9 mouse cellular contexts compared by ENCODE assay signal in genomic region chr5:124528351-124528750, GRCm38 (mm10). TPM values are rescaled to one million over a fixed set of nuclear protein-coding genes. Genes with fewer than 3 reads are reported as not detected.
DNase-seq lines count a peak whose midpoint lies in the region; ATAC-seq and TF ChIP-seq lines count a peak whose summit lies in the region.
"Had no signal": no experiment of that assay in that cellular context is flagged by ENCODE, and none has a peak within 500 bp of the region (broad histone marks: within the 10 kb centered on the region; RNA-seq: fewer than 3 reads in every experiment).

No protein-coding gene starts in this region.

- no peaks in the 10 kb centered on the region for H3K9me3 ChIP-seq in forebrain, embryonic 11.5 days (ENCODE audit: control insufficient read depth, low read length)
- H3K9me3 ChIP-seq in forebrain, embryonic 16.5 days (ENCODE audit: control insufficient read depth, low read length) = no peaks in the 10 kb centered on the region
- H3K9me3 ChIP-seq in lung, embryonic 15.5 days = no peaks in the 10 kb centered on the region
- H3K9me3 ChIP-seq in limb, embryonic 11.5 days (ENCODE audit: control insufficient read depth, low read length) = no peaks in the 10 kb centered on the region

- no peak overlapping the region for H3K4me3 ChIP-seq in forebrain, embryonic 11.5 days (ENCODE audit: low read depth, low read length)
- no peak overlapping the region for H3K4me3 ChIP-seq in forebrain, embryonic 16.5 days (replicated peaks; ENCODE audit: low read length)
- H3K4me3 ChIP-seq in lung, embryonic 15.5 days = peak overlapping the region; percentile 78; the same call in 1 of the 2 replicates
- H3K4me3 ChIP-seq in limb, embryonic 11.5 days (ENCODE audit: low read depth, low read length) = peak overlapping the region; percentile 84; the same call in 1 of the 2 replicates
- H3K4me3 ChIP-seq in small intestine, adult 2 months (ENCODE audit: low read depth, low read length) = no peak overlapping the region

- no peak for ATAC-seq in forebrain, embryonic 11.5 days (replicated peaks; ENCODE audit: low FRiP score)
- ATAC-seq in forebrain, embryonic 16.5 days = no peak
- ATAC-seq in lung, embryonic 15.5 days (ENCODE audit: borderline replicate concordance, extremely low read depth, low FRiP score, low TSS enrichment) = no peak
- no peak for ATAC-seq in limb, embryonic 11.5 days (ENCODE audit: insufficient number of reproducible peaks, low FRiP score, low TSS enrichment, low read depth)

- TF ChIP-seq POLR2A in small intestine, adult 2 months (IDR thresholded peaks at IDR 0.05; ENCODE audit: low read depth, low read length) = no peak

- H3K4me2 ChIP-seq in forebrain, embryonic 11.5 days (ENCODE audit: low read depth, low read length, severe bottlenecking) = 0 out of 2 replicates have a peak overlapping the region, but pooled peaks have one; percentile 54
- H3K4me2 ChIP-seq in forebrain, embryonic 16.5 days (ENCODE audit: low read length) = no peak overlapping the region; the same call in 1 of the 2 replicates
- H3K4me2 ChIP-seq in lung, embryonic 15.5 days = peak overlapping the region; percentile 88
- H3K4me2 ChIP-seq in limb, embryonic 11.5 days (ENCODE audit: low read depth, severe bottlenecking) = peak overlapping the region; percentile 72

- no peaks in the 10 kb centered on the region for H3K36me3 ChIP-seq in forebrain, embryonic 11.5 days (ENCODE audit: control insufficient read depth, insufficient read depth, low read length)
- H3K36me3 ChIP-seq in forebrain, embryonic 16.5 days (ENCODE audit: control insufficient read depth, insufficient read depth) = no peaks in the 10 kb centered on the region
- H3K36me3 ChIP-seq in lung, embryonic 15.5 days = no peaks in the 10 kb centered on the region
- H3K36me3 ChIP-seq in limb, embryonic 11.5 days (ENCODE audit: control insufficient read depth, insufficient read depth, low read length) = no peaks in the 10 kb centered on the region; the same call in 1 of the 2 replicates
- H3K36me3 ChIP-seq in small intestine, adult 2 months (ENCODE audit: control insufficient read depth, insufficient read depth, low read length) = no peaks in the 10 kb centered on the region

- WGBS in forebrain, embryonic 11.5 days = 80% methylated on average over 4 of the region's 4 CpGs
- WGBS in forebrain, embryonic 16.5 days = 66% methylated on average over 4 of the region's 4 CpGs
- 55% methylated on average over 4 of the region's 4 CpGs for WGBS in lung, embryonic 15.5 days
- 62% methylated on average over 4 of the region's 4 CpGs for WGBS in limb, embryonic 11.5 days
- WGBS in small intestine, adult 2 months = 73% methylated on average over 4 of the region's 4 CpGs

- H3K27ac ChIP-seq in forebrain, embryonic 11.5 days (ENCODE audit: low read depth, low read length) = no peak overlapping the region
- no peak overlapping the region for H3K27ac ChIP-seq in forebrain, embryonic 16.5 days (ENCODE audit: low read length)
- 0 out of 2 replicates have a peak overlapping the region, but pooled peaks have one; percentile 59 for H3K27ac ChIP-seq in lung, embryonic 15.5 days
- H3K27ac ChIP-seq in limb, embryonic 11.5 days (replicated peaks; ENCODE audit: low read depth, low read length) = no peak overlapping the region
- peak overlapping the region; percentile 55; the same call in 1 of the 2 replicates for H3K27ac ChIP-seq in small intestine, adult 2 months (ENCODE audit: insufficient read depth, low read depth, low read length)

- intact Hi-C loops in gastrocnemius, postnatal 14 days (cut with DNase I; ENCODE audit: low total_unique reads) = no loop called here

- no peaks in the 10 kb centered on the region for H3K27me3 ChIP-seq in forebrain, embryonic 11.5 days (ENCODE audit: control insufficient read depth, insufficient read depth, low read length)
- no peaks in the 10 kb centered on the region for H3K27me3 ChIP-seq in forebrain, embryonic 16.5 days (replicated peaks; ENCODE audit: control insufficient read depth, insufficient read depth, low read length)
- H3K27me3 ChIP-seq in lung, embryonic 15.5 days = no peaks in the 10 kb centered on the region
- H3K27me3 ChIP-seq in limb, embryonic 11.5 days (ENCODE audit: control insufficient read depth, insufficient read depth, low read length) = no peaks in the 10 kb centered on the region
- H3K27me3 ChIP-seq in small intestine, adult 2 months (ENCODE audit: control insufficient read depth, insufficient read depth, low read length) = no peaks in the 10 kb centered on the region

- H3K9ac ChIP-seq in forebrain, embryonic 11.5 days (ENCODE audit: low read length) = peak overlapping the region; percentile 27
- H3K9ac ChIP-seq in forebrain, embryonic 16.5 days (replicated peaks; ENCODE audit: low read depth, low read length) = no peak overlapping the region
- no peak overlapping the region for H3K9ac ChIP-seq in lung, embryonic 15.5 days
- 0 out of 2 replicates have a peak overlapping the region, but pooled peaks have one; percentile 49 for H3K9ac ChIP-seq in limb, embryonic 11.5 days (ENCODE audit: low read length)

- H3K4me1 ChIP-seq in forebrain, embryonic 11.5 days (replicated peaks; ENCODE audit: control insufficient read depth, insufficient read depth, low read length) = peaks cover 16% of the 10 kb centered on the region
- peaks cover 31% of the 10 kb centered on the region for H3K4me1 ChIP-seq in forebrain, embryonic 16.5 days (replicated peaks; ENCODE audit: control insufficient read depth, insufficient read depth, low read length)
- H3K4me1 ChIP-seq in lung, embryonic 15.5 days = peaks cover 42% of the 10 kb centered on the region
- peaks cover 25% of the 10 kb centered on the region for H3K4me1 ChIP-seq in limb, embryonic 11.5 days (ENCODE audit: control insufficient read depth, insufficient read depth, low read length)
- peaks cover 8% of the 10 kb centered on the region for H3K4me1 ChIP-seq in small intestine, adult 2 months (ENCODE audit: control insufficient read depth, insufficient read depth, insufficient read length, low read length)

- DNase-seq in forebrain, embryonic 11.5 days (ENCODE audit: low spot score) = no peak
- DNase-seq in lung, postnatal 14 days = no peak
- DNase-seq in limb, embryonic 11.5 days (ENCODE audit: low spot score) = no peak
- DNase-seq in gastrocnemius, postnatal 14 days = no peak
- DNase-seq in urinary bladder, postnatal 36 days (ENCODE audit: low spot score in 2 of 2) = no peak
- DNase-seq: thymus, postnatal 14 days had no signal

- TF ChIP-seq CTCF in small intestine, adult 2 months (IDR thresholded peaks at IDR 0.05; ENCODE audit: extremely low read depth, insufficient read length, insufficient replicate concordance, low read depth, low read length) = no peak

RNA-seq across cellular contexts. Expression of gene Rilpl1, which starts 2.8 kb away (rescaled TPM):
- polyA plus RNA-seq in forebrain, embryonic 11.5 days (2014; fragmentation: Nextera tagmentation; extraction: Ambion mirVana) = 21.6 and 24.1 TPM in 2 replicates
- polyA plus RNA-seq in forebrain, embryonic 16.5 days (2015; fragmentation: Nextera tagmentation; extraction: Ambion mirVana) = 9.7 and 11.8 TPM in 2 replicates
- polyA plus RNA-seq in lung, embryonic 15.5 days (2015; fragmentation: Nextera tagmentation; extraction: Ambion mirVana) = 20.7 and 20.8 TPM in 2 replicates
- 30.0 and 30.7 TPM in 2 replicates for polyA plus RNA-seq in limb, embryonic 11.5 days (2014; fragmentation: Nextera tagmentation; extraction: Ambion mirVana)
- polyA plus RNA-seq in small intestine, adult 2 months (2012; rRNA removed) = 2.3 and 2.9 TPM in 2 replicates
- 10 to 100 TPM; 61.8 to 96.0 TPM for total RNA-seq in gastrocnemius, postnatal 14 days (2021)

RNA-seq across cellular contexts. Expression of gene Tmed2, which starts 12.1 kb away (rescaled TPM):
- polyA plus RNA-seq in forebrain, embryonic 11.5 days (2014; fragmentation: Nextera tagmentation; extraction: Ambion mirVana) = 445 and 465 TPM in 2 replicates
- 397 and 404 TPM in 2 replicates for polyA plus RNA-seq in forebrain, embryonic 16.5 days (2015; fragmentation: Nextera tagmentation; extraction: Ambion mirVana)
- polyA plus RNA-seq in lung, embryonic 15.5 days (2015; fragmentation: Nextera tagmentation; extraction: Ambion mirVana) = 636 TPM in 2 replicates
- 501 and 517 TPM in 2 replicates for polyA plus RNA-seq in limb, embryonic 11.5 days (2014; fragmentation: Nextera tagmentation; extraction: Ambion mirVana)
- polyA plus RNA-seq in small intestine, adult 2 months (2012; rRNA removed) = 182 and 188 TPM in 2 replicates
- total RNA-seq in gastrocnemius, postnatal 14 days (2021) = 100 to 1,000 TPM; 138 to 152 TPM

RNA-seq across cellular contexts. Expression of gene Ddx55, which starts 24.3 kb away (rescaled TPM):
- 16.5 and 18.3 TPM in 2 replicates for polyA plus RNA-seq in forebrain, embryonic 11.5 days (2014; fragmentation: Nextera tagmentation; extraction: Ambion mirVana)
- polyA plus RNA-seq in forebrain, embryonic 16.5 days (2015; fragmentation: Nextera tagmentation; extraction: Ambion mirVana) = 21.9 and 30.5 TPM in 2 replicates
- polyA plus RNA-seq in lung, embryonic 15.5 days (2015; fragmentation: Nextera tagmentation; extraction: Ambion mirVana) = 12.3 and 12.5 TPM in 2 replicates
- 14.4 and 15.3 TPM in 2 replicates for polyA plus RNA-seq in limb, embryonic 11.5 days (2014; fragmentation: Nextera tagmentation; extraction: Ambion mirVana)
- polyA plus RNA-seq in small intestine, adult 2 months (2012; rRNA removed) = 8.7 and 12.1 TPM in 2 replicates
- total RNA-seq in gastrocnemius, postnatal 14 days (2021) = 1 to 10 TPM; 3.5 to 4.1 TPM

RNA-seq across cellular contexts. Expression of gene Snrnp35, which starts 45.4 kb away (rescaled TPM):
- polyA plus RNA-seq in forebrain, embryonic 11.5 days (2014; fragmentation: Nextera tagmentation; extraction: Ambion mirVana) = 14.3 and 17.3 TPM in 2 replicates
- polyA plus RNA-seq in forebrain, embryonic 16.5 days (2015; fragmentation: Nextera tagmentation; extraction: Ambion mirVana) = 21.8 and 25.1 TPM in 2 replicates
- polyA plus RNA-seq in lung, embryonic 15.5 days (2015; fragmentation: Nextera tagmentation; extraction: Ambion mirVana) = 25.3 and 26.5 TPM in 2 replicates
- 14.1 and 15.3 TPM in 2 replicates for polyA plus RNA-seq in limb, embryonic 11.5 days (2014; fragmentation: Nextera tagmentation; extraction: Ambion mirVana)
- polyA plus RNA-seq in small intestine, adult 2 months (2012; rRNA removed) = 1.2 and 1.8 TPM in 2 replicates
- total RNA-seq in gastrocnemius, postnatal 14 days (2021) = 10 to 100 TPM; 27.3 to 28.4 TPM

RNA-seq across cellular contexts. Expression of gene Rilpl2, which starts 50.2 kb away (rescaled TPM):
- 20.7 and 22.1 TPM in 2 replicates for polyA plus RNA-seq in forebrain, embryonic 11.5 days (2014; fragmentation: Nextera tagmentation; extraction: Ambion mirVana)
- 26.4 and 28.0 TPM in 2 replicates for polyA plus RNA-seq in forebrain, embryonic 16.5 days (2015; fragmentation: Nextera tagmentation; extraction: Ambion mirVana)
- polyA plus RNA-seq in lung, embryonic 15.5 days (2015; fragmentation: Nextera tagmentation; extraction: Ambion mirVana) = 31.4 and 31.7 TPM in 2 replicates
- 28.7 and 29.3 TPM in 2 replicates for polyA plus RNA-seq in limb, embryonic 11.5 days (2014; fragmentation: Nextera tagmentation; extraction: Ambion mirVana)
- 24.3 and 29.3 TPM in 2 replicates for polyA plus RNA-seq in small intestine, adult 2 months (2012; rRNA removed)
- total RNA-seq in gastrocnemius, postnatal 14 days (2021) = 1 to 10 TPM; 4.2 to 4.6 TPM

Comparison
In these comparisons a context has a peak if more than half of its experiments do, and no peak if none do; other contexts are left out.
1. H3K9ac ChIP-seq: peak in forebrain, embryonic 11.5 days (single experiment) and limb, embryonic 11.5 days (single experiment); none in forebrain, embryonic 16.5 days (single experiment) and lung, embryonic 15.5 days (single experiment).
2. H3K27ac ChIP-seq: peak in lung, embryonic 15.5 days (single experiment) and small intestine, adult 2 months (single experiment); none in forebrain, embryonic 11.5 days (single experiment), forebrain, embryonic 16.5 days (single experiment) and limb, embryonic 11.5 days (single experiment).
3. H3K4me3 ChIP-seq: peak in lung, embryonic 15.5 days (single experiment) and limb, embryonic 11.5 days (single experiment); none in forebrain, embryonic 11.5 days (single experiment), forebrain, embryonic 16.5 days (single experiment) and small intestine, adult 2 months (single experiment).